Mouse (Mus musculus) forebrain, postnatal 0 days (tissue): ENCODE results near the gene Smim4. TPM values are rescaled to one million over a fixed set of nuclear protein-coding genes. Genes with fewer than 3 reads are reported as not detected.

Experiments
- ATAC-seq: fragments of 200-750 bp; cut with Nextera tagmentation; 2 replicates; pipeline ENCODE4 v1.8.0; 2017; ENCODE audit warnings: mild to moderate bottlenecking, moderate library complexity
- DNase-seq: peaks from one replicate; pipeline ENCODE4 v3.0.0-alpha.2; 2015
- H3K27ac ChIP-seq: fragments of 300-500 bp; sonication (generic); 2 replicates; pipeline ENCODE4 v1.5.1; 2014; ENCODE audit warnings: low read depth, mild to moderate bottlenecking, antibody characterized with exemption, low read length, moderate library complexity, mixed read lengths
- H3K27me3 ChIP-seq: fragments of 300-500 bp; sonication (generic); 2 replicates; pipeline ENCODE4 v1.6.1; 2014; ENCODE audit warnings: mild to moderate bottlenecking, low read length, mixed read lengths; ENCODE audit not compliant: insufficient read depth
- H3K36me3 ChIP-seq: fragments of 300-500 bp; sonication (generic); 2 replicates; pipeline ENCODE4 v1.6.1; 2014; ENCODE audit warnings: mild to moderate bottlenecking, moderate library complexity; ENCODE audit not compliant: insufficient read depth
- H3K4me1 ChIP-seq: fragments of 300-500 bp; sonication (generic); 2 replicates; pipeline ENCODE4 v1.6.1; 2014; ENCODE audit warnings: antibody characterized with exemption; ENCODE audit not compliant: insufficient read depth
- H3K4me2 ChIP-seq: fragments of 300-500 bp; sonication (generic); 2 replicates; pipeline ENCODE4 v1.6.1; 2014; ENCODE audit warnings: low read depth, mild to moderate bottlenecking, moderate library complexity
- H3K4me3 ChIP-seq: fragments of 300-500 bp; sonication (generic); 2 replicates; pipeline ENCODE4 v1.5.1; 2014; ENCODE audit warnings: low read depth, low read length, mixed read lengths
- H3K9ac ChIP-seq: fragments of 300-500 bp; sonication (generic); 2 replicates; pipeline ENCODE4 v1.6.1; 2014; ENCODE audit warnings: mild to moderate bottlenecking
- H3K9me3 ChIP-seq: fragments of 300-500 bp; sonication (generic); 2 replicates; pipeline ENCODE4 v1.6.1; 2016; ENCODE audit warnings: low read length
- CTCF ChIP-seq: sonication (generic); IDR thresholded peaks from 2 replicates; pipeline ENCODE4 v1.5.1; 2016; ENCODE audit warnings: antibody characterized with exemption, control low read depth, low read depth
- WGBS: fragments of 180-500 bp; shearing (Covaris S2); extraction: QIAGEN DNeasy Blood & Tissue Kit; methylation state at CpG from one replicate; pipeline ENCODE4 v1.1.7; 2014; 5-methylcytosine and 5-hydroxymethylcytosine counted together
- polyA plus RNA-seq: library from polyadenylated mRNA; unstranded; fragments of >200 nt; fragmentation: Nextera tagmentation; extraction: Ambion mirVana; gene quantifications from 2 replicates; pipeline ENCODE4 v1.2.1, GENCODE M21; 2015
- total RNA-seq: library from RNA; depleted of rRNA; stranded (reverse); fragments of >200 nt; gene quantifications from 2 replicates; pipeline ENCODE4 v1.2.3, GENCODE M21; 2014

Gene Smim4
- total and polyA plus RNA-seq, 2 experiments from 2014 or later: 9.9 to 49.1 TPM

DNA sequence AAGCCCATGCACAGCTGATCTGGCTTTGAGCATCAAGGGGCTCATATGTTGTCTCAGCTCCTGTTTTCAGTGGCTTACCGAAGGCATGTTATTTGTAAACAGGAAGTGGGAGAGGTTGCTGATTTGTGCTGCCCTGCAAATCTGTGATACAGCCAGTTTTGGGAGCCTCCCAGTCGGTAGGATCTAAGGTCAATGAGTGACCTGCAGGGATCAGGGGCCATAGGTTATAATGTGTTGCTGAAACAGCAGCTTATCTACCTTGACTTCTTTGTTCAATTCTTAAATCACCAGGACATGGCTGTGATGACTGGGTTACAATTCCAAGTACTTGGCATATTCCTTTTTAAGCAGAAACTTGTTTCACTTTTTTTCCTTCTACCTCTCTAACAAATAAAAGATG, 13.2 kb downstream of the Smim4 start:
- no peak for DNase-seq
- ATAC-seq: no peak
- peaks cover 37% of the 10 kb centered on the region for H3K36me3 ChIP-seq
- no peaks in the 10 kb centered on the region for H3K4me1 ChIP-seq
- no peak overlapping the region for H3K4me2 ChIP-seq
- H3K27me3 ChIP-seq: no peaks in the 10 kb centered on the region
- 84% methylated on average over 2 of the region's 2 CpGs for WGBS
- no peaks in the 10 kb centered on the region for H3K9me3 ChIP-seq
- no peak overlapping the region for H3K27ac ChIP-seq
- H3K9ac ChIP-seq: no peak overlapping the region
- H3K4me3 ChIP-seq: no peak overlapping the region
- no peak for TF ChIP-seq CTCF

- no peak overlapping the region for H3K4me2 ChIP-seq
- peaks cover 44% of the 10 kb centered on the region for H3K36me3 ChIP-seq
- 89% methylated on average over 3 of the region's 3 CpGs for WGBS
- TF ChIP-seq CTCF: no peak
- ATAC-seq: no peak
- H3K27ac ChIP-seq: no peak overlapping the region
- H3K4me3 ChIP-seq: no peak overlapping the region
- no peak for DNase-seq
- H3K9me3 ChIP-seq: no peaks in the 10 kb centered on the region
- H3K4me1 ChIP-seq: no peaks in the 10 kb centered on the region
- H3K9ac ChIP-seq: no peak overlapping the region
- H3K27me3 ChIP-seq: no peaks in the 10 kb centered on the region
These were observed 14.7 kb downstream of the Smim4 start for GRCm38 (mm10) chr14:31114011-31114410.

DNA sequence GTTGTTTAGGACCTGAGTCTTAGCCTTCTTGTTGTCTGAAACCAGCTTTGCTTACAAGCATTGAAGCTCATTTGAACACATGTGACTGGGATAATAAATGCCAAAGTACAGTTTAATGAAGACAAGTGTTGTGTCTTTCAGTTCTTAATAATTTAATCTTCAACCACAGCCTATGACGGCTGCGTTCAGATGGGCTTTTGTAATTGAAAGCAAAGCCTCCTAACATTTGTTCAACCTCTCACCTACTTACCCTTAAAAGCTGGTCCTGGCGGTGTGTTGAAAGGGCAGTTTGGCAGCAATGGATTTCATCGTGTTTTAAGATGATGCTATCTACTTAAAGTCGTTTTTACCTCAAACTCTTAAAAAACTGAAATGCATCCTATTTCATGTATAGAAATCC, 16.6 kb downstream of the Smim4 start:
- Histone ChIP-seq H3K36me3 (peaks cover 42% of the 10 kb centered on the region), H3K4me2 (no peak overlapping the region), H3K4me1 (no peaks in the 10 kb centered on the region), H3K9ac (no peak overlapping the region), H3K27ac (no peak overlapping the region), H3K9me3 (no peaks in the 10 kb centered on the region), H3K27me3 (no peaks in the 10 kb centered on the region), H3K4me3 (no peak overlapping the region)
- 84% methylated on average over 5 of the region's 5 CpGs for WGBS
- ATAC-seq (no peak), DNase-seq (no peak)
- no peak for TF ChIP-seq CTCF

GRCm38 (mm10) chr14:31110613-31111012, 18.1 kb downstream of the Smim4 start:
- no peak overlapping the region for H3K4me2 ChIP-seq
- no peaks in the 10 kb centered on the region for H3K4me1 ChIP-seq
- TF ChIP-seq CTCF: no peak
- H3K36me3 ChIP-seq: peaks cover 47% of the 10 kb centered on the region
- ATAC-seq (no peak), DNase-seq (no peak)
- no peaks in the 10 kb centered on the region for H3K9me3 ChIP-seq
- WGBS: 93% methylated on average over 3 of the region's 3 CpGs
- no peak overlapping the region for H3K9ac ChIP-seq
- no peak overlapping the region for H3K27ac ChIP-seq
- no peaks in the 10 kb centered on the region for H3K27me3 ChIP-seq
- H3K4me3 ChIP-seq: no peak overlapping the region

GRCm38 (mm10) chr14:31105156-31105555, 23.6 kb downstream of the Smim4 start:
- no peak for ATAC-seq
- Histone ChIP-seq H3K4me3 (no peak overlapping the region), H3K4me1 (no peaks in the 10 kb centered on the region), H3K36me3 (peaks cover 46% of the 10 kb centered on the region), H3K4me2 (no peak overlapping the region), H3K9ac (no peak overlapping the region), H3K27me3 (no peaks in the 10 kb centered on the region), H3K9me3 (no peaks in the 10 kb centered on the region), H3K27ac (no peak overlapping the region)
- 90% methylated on average over 2 of the region's 2 CpGs for WGBS
- no peak for TF ChIP-seq CTCF
- no peak for DNase-seq

- no peak for ATAC-seq
- Histone ChIP-seq H3K4me1 (no peaks in the 10 kb centered on the region), H3K36me3 (peaks cover 45% of the 10 kb centered on the region), H3K27ac (no peak overlapping the region), H3K4me2 (no peak overlapping the region), H3K9ac (no peak overlapping the region), H3K4me3 (no peak overlapping the region), H3K9me3 (no peaks in the 10 kb centered on the region), H3K27me3 (no peaks in the 10 kb centered on the region)
- no peak for DNase-seq
- 85% methylated on average over 1 of the region's 1 CpGs for WGBS
- no peak for TF ChIP-seq CTCF
These were observed 38.8 kb downstream of the Smim4 start for GRCm38 (mm10) chr14:31089918-31090317.

GRCm38 (mm10) chr14:31088515-31088914, 40.2 kb downstream of the Smim4 start:
- Histone ChIP-seq H3K9ac (no peak overlapping the region), H3K4me1 (no peaks in the 10 kb centered on the region), H3K4me3 (no peak overlapping the region), H3K9me3 (no peaks in the 10 kb centered on the region), H3K36me3 (peaks cover 45% of the 10 kb centered on the region), H3K27ac (no peak overlapping the region), H3K27me3 (no peaks in the 10 kb centered on the region), H3K4me2 (no peak overlapping the region)
- ATAC-seq (no peak), DNase-seq (no peak)
- WGBS: 97% methylated on average over 2 of the region's 2 CpGs
- no peak for TF ChIP-seq CTCF

DNA sequence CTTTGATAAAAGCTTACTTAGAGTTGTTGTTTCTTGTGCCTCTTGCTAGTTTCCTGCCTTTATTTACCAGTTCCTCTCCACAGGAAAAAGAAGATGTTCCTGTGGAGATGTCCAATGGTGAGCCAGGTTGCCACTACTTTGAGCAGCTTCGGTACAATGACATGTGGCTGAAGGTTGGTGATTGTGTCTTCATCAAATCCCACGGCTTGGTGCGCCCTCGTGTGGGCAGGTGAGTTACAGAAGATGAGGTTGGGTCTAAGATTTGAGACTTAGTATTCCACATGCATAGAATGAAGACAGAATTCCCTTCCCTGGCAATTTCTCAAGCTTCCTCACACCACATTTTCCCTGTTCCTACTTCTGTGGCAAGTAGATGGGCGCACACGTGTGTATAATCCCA, 41.3 kb downstream of the Smim4 start:
- no peak overlapping the region for H3K4me3 ChIP-seq
- no peak overlapping the region for H3K27ac ChIP-seq
- H3K27me3 ChIP-seq: no peaks in the 10 kb centered on the region
- no peaks in the 10 kb centered on the region for H3K9me3 ChIP-seq
- DNase-seq (no peak), ATAC-seq (no peak)
- H3K4me1 ChIP-seq: no peaks in the 10 kb centered on the region
- WGBS: 87% methylated on average over 6 of the region's 6 CpGs
- no peak for TF ChIP-seq CTCF
- H3K36me3 ChIP-seq: peaks cover 47% of the 10 kb centered on the region
- H3K9ac ChIP-seq: no peak overlapping the region
- H3K4me2 ChIP-seq: no peak overlapping the region
